Mouse (Mus musculus) kidney, postnatal 10 days (tissue): ENCODE data around the gene As3mt.
"Not testable (repeated sequence)": the region's sequence is repeated elsewhere in the genome, so short reads cannot be mapped to it uniquely, and the experiment has no call there.

Experiments
- DNase-seq: peaks from one replicate; pipeline ENCODE4 v3.0.0; 2021; ENCODE audit warnings: mixed read lengths

Gene As3mt

DNA sequence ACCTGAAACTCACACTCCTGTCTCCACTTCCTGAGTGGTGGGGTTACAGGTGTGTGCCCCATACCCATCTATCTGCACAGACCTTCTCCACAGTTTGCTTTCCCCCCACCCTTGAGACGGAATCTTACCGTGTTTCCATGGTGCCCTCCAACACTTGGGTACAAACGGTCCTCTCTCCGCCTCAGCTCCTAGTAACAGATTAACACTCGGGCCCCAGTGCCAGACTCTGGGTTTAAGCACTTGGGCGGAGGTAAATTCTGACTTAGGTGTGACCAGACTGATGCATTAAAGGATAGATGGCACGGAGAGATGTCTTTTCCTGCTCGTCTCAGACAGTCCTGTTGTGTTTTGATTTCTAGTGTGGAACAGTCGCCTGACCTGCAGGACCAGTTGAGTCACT, 6.1 kb upstream of the As3mt start:
- no peak for DNase-seq

DNA sequence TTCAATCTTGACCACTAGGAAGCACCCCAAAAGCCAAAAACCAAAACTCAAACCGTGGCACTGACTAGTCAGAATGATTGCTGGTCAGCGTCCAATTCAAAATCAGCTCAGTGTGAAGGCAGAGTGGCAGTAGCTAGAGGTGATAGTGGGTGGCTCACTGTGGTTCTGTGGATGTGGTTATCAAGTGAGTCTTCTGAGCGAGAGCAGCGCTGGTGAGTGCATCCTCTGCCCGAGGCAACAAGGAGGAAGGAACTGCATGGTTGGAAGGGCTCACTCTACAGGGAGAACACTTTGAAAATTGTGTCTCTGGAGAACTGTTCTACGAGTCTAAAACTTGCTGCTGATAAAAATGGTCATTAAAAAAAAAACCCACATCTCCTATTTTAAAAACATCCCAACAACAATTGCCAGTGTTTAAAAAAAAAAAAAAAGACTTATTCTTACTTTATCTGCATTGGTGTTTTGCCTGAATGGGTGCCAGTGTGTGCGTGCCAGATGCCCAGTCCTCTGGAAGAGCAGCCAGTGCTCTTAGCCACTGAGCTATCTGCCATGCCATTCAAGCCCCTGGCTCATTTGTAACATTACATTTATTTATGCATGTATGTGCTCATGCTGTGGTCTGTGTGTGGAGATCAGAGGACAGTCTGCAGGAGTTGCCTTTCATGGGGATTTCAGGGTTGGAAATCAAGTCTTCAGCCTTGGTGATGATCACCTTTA, 1.3 kb upstream of the As3mt start:
- no peak for DNase-seq

DNA sequence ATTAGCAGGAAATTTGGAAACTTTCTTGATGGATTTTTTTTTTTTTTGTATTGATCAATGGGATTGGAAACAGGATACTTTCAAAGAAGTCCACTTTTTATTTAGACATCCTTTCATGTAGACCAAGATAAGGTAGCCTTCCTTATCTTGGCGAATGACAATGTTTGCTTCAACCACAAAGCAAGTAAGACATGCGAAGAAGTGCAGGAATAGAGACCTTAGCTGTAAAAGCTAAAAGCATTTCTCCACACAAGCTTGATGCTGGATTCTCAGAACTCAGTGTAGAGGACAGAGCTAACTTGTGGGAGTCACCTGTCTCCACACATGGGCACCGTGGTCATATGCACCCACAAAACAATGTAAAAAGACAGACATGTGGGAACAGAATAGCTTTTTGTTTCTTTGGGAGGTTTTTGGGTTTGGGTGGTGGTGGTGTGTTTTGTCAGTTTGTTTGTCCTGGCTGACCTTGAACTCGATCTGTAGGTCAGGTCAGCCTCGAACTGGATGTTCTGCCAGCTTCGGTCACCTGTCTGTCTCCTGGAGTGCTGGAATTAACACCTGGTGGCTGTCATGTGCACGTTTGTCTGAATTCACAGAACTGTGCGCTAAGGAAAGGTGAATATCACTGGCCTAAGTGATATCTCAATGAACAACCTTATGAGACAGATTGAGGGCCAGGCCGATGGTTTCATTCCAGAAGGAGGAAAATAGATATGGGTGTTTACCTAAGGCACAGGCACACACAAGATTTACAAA, 540 bp upstream of the As3mt start:
- no peak for DNase-seq

DNA sequence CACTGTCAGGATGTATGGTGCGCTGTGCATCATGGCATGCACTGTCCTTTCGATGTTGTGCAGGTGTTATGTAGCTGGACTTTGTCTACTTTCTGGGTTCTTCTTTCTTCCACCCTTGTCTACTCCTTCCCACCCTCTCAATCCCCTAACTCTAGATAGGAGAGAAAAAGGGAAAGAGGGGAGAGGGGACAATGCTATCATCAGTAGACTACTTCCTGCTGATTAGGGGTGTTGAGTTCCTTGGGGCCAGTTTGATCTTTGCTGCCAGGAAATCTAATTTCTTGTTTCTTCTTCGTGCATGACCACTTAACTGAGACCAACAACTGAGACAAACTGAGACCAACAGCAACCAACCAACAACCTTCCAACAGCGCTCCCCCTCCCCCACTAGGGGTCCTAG, 3.4 kb downstream of the As3mt start:
- DNase-seq: no peak

DNA sequence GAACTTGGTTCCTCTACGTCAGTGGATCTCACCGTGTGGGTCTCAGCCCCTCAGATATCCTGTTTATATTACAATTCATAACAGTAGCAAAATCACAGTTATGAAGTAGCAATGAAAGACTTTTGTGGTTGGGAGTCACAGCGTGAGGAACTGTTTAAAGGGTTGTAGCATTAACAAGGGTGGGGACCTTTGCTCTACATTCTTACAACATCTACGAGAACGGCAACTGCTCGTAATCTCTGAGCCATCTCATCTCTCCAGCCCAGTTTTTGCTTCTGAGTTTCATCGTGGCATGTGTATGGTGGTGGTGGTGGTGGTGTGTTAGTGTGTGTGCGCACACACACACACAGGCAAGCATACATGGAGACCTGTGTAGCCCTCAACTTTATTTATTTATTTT, 7.0 kb downstream of the As3mt start:
- no peak for DNase-seq

DNA sequence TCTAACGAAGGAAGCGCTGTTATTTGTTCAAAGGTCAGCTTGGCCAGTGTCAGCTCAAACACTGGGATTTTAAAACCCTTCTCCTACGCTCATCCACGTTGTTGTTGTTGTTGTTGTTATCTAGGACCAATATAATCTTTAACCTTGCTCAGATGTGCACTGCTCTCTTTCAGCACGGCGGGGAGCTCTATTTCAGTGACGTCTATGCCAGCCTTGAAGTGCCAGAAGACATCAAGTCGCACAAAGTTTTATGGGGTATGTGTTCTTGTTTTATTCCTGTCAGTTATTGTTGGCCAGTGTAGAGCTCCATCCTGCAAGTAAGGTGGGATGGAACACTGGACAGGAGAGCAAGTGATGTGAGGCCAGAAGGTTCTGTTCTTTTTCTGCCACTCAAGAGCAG, 7.8 kb downstream of the As3mt start:
- DNase-seq: no peak

DNA sequence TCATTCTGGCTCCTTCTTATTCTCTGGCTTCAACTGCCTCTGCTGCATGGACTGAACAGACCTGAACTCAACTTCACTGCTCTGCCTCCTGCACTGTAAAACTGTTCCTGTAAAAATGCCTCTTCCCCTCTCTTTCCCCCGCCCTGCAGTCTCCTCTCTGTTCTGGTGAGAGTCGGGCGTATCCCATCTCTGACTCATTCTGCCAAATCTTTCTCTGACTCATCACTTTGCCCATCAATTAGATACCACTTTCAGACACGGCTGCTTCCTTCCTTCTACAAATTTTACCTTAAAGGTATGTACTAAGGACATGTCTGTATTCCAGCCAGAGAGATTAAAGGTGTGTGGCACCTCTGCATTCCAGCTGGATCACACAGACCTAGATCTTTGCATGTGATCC, 10.9 kb downstream of the As3mt start:
- no peak for DNase-seq

DNA sequence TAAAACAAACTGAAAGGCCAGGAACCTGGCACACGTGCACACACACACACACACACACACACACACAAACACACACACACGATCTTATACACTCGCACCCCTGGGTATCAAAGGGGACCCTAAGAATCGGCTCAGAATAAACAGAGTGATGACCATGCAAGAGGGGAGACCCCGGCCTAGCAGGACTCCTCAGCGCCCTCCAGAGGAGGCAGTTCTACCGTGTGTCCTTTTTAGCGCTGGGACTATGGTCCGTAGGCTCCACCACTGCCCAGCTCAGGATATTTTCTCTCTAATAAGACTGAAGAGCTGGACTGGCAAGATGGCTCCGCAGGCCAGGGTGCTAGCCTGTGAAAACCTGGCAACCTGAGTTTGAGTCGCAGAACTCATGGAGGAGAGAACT, 17.2 kb downstream of the As3mt start:
- DNase-seq: no peak

DNA sequence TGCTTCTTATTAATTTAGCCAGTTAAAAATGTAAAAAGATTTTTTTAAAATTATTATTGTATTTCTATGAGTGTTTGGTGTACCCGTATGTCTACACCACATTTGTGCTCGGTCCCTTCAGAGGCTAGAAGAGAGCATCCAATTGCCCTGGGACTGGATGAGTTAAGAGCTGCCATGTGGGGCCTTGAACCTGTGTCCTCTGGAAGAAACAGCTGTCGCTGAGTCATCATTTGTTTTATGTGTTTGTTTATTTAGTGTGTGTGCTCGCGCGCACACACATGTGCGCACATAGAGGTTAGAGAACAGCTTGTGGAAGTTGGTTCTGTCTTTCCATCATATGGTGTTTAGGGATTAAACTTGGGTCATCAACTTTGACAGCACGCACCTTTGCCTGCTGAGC, 18.9 kb downstream of the As3mt start:
- DNase-seq: no peak

DNA sequence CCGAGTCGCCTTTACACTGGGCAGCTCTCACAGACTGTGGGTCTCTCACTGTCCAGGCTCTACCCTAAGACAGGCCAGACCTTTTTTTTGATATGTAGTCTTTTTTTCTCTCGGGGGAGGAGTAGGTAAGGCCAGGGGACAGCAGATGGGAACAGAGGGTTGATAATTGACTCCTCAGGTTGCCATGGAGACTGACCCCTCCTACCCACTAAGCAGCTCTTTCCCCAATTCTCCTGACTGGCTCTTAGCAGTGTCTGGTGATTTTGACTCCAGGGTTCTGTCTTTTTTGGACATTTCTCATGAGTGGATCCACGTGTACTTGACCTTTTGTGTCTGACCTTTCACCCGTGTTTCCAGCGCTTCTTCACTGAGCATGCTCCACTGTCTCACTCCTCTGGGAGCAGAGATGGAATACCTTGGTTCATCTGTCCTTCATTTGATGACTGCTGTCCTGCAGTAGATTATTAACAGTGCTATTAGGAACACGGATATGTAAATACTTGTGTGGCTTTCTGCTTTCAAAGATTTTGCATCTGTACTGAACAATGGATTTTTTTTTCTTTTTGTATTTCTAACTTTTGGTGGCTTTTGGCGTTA, 20.0 kb downstream of the As3mt start:
- DNase-seq: peak; percentile 45

DNA sequence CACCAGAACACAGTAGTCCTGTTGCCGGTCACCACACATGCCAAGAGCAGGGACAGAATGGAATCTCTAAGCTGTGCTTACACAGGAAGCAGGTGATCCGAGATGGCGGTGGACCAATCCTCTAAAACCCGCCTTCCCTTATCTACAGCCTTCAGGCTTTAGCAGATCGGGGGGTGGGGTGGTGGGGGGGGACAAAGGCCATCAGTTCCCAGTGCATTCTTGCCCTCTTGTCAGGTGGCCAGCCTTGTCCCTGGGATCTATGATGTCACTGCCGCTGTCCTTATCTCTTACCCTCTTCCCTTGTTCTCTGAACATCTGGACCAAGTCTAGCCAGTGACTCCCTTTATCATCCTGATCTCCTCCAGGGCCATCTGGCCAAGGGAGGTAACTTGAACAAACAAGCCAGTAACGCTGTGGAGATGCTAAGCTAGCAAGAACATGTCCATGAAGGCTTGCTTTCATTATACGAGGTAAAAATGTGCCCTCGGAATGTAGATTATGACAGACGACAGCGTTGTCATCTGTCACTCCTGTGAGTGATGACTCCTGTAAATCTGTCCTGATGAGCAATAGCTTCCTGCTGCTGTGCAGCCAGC, 20.8 kb downstream of the As3mt start:
- DNase-seq: no peak

DNA sequence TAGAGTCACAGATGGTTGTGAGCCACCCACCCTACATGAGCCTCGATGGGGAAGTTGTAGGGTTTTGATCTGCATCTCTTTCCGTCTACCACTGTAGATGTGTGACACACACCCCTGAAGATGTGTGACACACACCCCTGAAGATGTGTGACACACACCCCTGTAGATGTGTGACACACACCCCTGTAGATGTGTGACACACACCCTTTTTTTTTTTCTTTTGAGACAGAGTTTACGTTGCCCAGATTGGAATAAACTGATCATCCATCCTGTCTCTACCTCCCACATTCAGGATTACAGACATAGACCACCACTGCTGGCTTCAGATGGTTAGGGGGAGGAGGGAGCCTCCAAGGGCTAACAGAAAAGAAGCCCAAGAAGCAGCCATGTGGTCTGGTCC, 21.7 kb downstream of the As3mt start:
- no peak for DNase-seq

DNA sequence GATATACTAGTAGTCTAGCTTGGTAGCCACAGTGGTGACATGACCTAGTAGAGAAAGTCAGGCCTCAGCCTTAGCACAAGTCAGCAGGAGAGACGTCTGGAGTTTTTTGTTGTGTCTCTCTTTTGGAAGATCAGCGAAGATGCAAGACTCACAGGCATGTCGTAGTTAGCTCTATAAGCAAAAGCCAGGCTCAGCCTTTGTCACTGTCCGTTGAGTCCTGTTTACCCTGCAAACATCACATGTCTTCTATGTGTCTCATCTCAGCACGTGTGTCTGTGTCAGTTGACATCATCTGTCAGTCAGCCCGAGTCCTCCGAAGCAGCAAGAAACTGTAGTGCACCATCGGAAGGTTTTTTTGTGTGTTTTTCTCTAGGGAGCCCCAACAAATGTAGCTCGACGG, 24.1 kb downstream of the As3mt start:
- DNase-seq: no peak

DNA sequence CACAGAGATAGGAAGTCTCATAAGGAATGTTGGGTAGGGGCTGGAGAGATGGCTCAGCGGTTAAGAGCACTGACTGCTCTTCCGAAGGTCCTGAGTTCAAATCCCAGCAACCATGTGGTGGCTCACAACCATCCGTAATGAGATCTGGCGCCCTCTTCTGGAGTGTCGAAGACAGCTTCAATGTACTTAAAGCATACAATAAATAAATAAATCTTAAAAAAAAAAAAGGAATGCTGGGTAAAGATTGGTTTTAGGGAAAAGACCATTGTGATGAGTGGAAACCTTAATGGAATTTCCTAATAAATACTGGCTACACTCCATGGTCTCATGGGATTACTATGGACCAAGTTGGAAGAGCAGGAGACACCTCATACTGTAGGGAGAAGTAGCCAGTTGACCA, 25.4 kb downstream of the As3mt start:
- not testable (repeated sequence) for DNase-seq

DNA sequence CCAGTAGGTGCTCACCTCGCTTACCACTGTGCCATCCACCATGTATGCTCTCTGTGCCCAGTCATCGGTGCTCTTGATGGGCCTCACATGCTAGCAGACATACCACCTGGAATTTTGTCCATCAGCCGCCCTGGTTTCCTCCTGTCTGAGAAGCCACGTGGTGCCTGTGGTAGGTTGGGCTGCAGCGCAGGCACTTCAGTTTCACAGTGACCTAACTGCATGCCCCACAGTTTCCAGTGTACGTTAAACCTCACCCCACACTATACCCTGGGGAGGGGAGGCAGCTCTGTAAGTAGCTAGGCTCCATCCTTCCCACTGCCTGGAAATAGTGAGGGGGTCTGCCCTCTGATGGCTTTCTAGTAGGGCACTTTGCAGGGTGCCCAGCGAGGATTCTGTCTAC, 26.4 kb downstream of the As3mt start:
- no peak for DNase-seq

DNA sequence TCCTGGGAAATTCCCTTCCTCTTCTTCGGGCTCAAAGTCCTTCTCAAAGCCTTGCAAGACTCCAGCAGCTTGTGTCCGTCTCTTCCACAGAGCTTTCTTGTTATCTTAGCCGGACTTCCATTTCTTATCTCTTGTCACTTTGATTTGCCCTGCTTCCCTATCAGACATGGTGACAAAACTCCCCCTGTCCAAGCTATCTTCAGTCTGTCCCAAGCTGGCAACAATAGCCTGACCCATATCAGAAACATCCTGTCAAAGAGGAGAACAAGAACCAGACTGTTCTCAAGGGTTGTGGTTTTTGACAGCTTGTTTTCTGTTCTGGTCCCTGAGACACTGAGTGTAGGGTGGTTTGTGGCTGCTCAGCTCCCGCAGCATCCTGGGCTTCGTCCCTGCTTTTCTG, 28.0 kb downstream of the As3mt start:
- DNase-seq: no peak

DNA sequence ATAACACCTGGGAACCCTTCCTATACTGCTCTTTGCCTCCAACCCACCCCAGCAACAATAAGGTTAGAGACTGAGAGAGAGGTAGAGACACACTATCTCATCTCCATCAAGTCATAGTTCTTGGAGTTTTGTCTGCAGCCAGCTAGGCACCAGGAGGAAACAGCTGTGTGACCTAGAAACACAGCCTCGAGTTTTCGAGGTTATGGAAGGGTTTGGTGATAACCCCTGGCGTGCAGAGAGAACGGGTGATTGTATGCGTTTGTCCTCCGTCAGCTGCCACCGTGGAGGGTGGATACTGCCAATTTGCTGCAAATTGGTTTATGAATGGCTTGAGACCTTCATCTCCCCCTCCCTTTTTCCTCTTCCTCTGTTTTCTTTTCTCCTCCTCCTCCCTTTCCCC, 29.8 kb downstream of the As3mt start:
- no peak for DNase-seq

DNA sequence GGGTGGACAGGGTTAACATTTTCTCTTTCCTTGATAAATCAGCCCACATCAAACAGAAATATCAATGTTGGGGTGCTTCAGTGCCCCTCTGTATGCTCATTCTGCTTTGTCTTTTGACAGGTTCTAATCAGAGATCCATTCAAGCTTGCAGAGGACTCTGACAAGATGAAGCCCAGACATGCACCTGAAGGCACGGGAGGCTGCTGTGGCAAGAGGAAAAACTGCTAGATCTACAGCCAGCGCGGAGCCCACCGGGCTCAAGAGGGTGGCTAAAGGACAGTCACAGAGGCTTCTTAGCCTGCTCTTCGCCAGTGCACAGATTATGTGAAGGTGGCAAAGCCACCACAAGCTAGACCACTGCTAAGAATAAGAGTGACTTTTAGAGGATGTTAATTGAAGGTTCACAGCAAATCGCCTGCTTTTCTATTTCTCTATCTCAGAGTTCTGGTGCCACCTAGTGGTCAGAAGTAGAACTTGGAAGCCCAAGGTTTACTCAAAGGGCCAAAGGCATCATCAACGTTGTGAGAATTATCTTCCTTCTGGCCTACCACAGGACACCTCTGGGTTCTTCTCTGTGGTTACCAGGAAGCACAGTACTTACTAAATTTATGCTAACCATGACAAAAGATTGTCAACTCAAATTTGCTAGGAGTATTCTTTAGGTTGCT, 33.2 kb downstream of the As3mt start:
- DNase-seq: peak; percentile 80

DNA sequence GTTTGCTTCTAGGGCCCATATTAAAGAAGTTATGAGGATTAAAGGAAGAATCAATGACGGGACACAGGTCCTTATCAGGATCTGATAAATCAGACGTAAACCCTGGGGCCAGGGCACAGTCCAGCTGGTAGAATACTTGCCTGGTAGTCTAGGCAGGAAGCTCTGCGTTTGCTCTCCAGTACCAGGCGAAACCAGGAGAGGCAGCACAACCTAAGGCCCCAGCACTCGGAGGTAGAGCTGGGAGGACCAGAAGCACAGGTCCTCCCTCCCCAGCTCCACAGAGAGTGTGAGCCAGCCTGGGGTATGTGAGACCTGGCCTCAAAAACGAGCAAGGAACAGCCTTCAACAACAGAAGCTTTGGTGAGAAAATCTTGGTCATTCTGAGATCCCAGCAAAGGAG, 34.3 kb downstream of the As3mt start:
- DNase-seq: no peak

DNA sequence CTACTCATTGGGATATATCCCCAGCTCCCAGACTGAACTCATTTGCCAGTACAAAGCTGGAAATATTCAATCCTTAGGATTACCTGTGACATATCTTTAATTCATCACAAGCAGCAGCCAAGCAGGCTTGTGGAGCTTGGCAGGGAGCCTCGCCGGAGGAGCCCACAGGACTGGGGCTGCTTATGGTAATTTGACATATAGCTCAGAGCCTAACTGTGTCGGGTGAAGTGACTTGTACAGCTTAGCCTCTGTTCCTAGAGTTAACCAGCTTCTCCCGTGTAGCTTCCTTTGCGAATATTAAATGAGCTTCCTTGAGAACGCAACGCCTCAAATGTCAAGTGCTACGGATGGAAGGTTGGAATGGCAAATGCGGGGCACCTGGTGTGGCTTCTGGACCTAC, 37.4 kb downstream of the As3mt start:
- DNase-seq: no peak

DNA sequence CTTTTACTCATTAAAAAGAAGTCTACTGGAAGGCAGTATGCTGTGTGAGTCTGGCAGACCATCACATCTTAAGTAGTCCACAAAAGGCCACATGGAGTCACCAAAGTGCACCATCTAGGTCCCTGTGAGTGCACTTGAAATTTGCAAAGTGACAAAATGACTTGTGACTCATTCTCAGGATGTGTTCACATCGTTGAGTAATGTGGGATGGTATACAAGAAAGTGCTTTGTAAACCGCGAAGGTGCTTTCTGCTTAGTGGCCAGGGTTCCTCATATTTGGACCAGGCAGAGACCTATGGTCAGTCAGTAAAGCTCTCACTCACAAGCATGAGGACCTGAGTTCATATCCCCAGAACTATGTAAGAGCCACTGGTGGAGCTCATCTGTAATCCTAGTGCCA, 40.5 kb downstream of the As3mt start:
- DNase-seq: no peak

DNA sequence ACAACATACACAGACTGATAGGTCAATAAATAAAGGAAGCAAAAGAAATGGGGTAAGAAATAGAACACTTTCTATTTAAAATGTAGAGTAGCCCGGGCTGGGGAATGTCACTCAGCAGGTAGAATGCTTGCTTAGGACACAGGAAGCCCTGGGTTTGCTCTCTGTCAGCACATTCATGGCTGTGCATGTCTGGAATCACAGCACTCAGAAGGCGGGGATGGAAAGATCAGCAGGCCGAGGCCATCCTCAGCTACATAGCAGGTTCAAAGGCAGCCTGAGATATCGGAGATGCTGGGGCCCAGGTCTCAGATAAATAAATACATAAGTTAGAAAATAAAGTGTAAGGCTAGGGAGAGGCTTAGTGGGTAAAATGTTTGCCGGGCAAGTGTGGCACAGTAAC, 45.0 kb downstream of the As3mt start:
- no peak for DNase-seq

DNA sequence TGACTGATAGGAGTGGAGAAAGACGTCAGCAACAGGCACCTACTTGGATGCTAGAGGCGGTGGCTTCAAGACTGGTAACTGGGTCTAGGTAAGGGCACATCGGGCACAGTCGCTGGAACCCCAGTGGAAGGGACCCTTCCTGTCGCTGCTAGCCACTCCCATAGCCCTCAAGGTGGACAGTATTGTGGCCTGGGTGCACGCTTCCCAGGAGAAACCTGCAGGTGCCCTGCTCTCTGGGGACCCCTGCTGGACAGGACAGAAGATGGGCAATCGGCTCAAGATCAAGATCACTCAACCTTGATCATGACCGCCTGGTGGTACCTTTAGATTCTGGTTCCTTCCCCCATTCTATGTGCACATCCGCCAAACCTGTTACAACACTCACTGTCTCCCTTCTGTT, 47.8 kb downstream of the As3mt start:
- DNase-seq: peak; percentile 75
